Mouse (Mus musculus) intestine, postnatal 0 days (tissue): ENCODE measurements around the gene Fgg. TPM values are rescaled to one million over a fixed set of nuclear protein-coding genes. Genes with fewer than 3 reads are reported as not detected.

ENCODE experiments used
- ATAC-seq: fragments of 200-750 bp; cut with Nextera tagmentation; 2 replicates; pipeline ENCODE4 v1.8.0; 2017; ENCODE audit warnings: mild to moderate bottlenecking, moderate TSS enrichment, moderate library complexity
- H3K27ac ChIP-seq: fragments of 300-500 bp; sonication (generic); 2 replicates; pipeline ENCODE4 v1.5.1; 2014; ENCODE audit warnings: mild to moderate bottlenecking, low read depth, low read length, moderate library complexity
- H3K27me3 ChIP-seq: fragments of 300-500 bp; sonication (generic); replicated peaks from 2 replicates; pipeline ENCODE4 v1.6.1; 2014; ENCODE audit warnings: low read length, mixed read lengths; ENCODE audit not compliant: control insufficient read depth, insufficient read depth
- H3K36me3 ChIP-seq: fragments of 300-500 bp; sonication (generic); 2 replicates; pipeline ENCODE4 v1.6.1; 2014; ENCODE audit warnings: mild to moderate bottlenecking, moderate library complexity; ENCODE audit not compliant: control insufficient read depth, insufficient read depth
- H3K4me1 ChIP-seq: fragments of 300-500 bp; sonication (generic); replicated peaks from 2 replicates; pipeline ENCODE4 v1.6.1; 2014; ENCODE audit warnings: antibody characterized with exemption, low read length, mixed read lengths; ENCODE audit not compliant: control insufficient read depth, insufficient read depth
- H3K4me2 ChIP-seq: fragments of 300-500 bp; sonication (generic); replicated peaks from 2 replicates; pipeline ENCODE4 v1.6.1; 2014; ENCODE audit warnings: low read depth, mild to moderate bottlenecking, moderate library complexity
- H3K4me3 ChIP-seq: fragments of 300-500 bp; sonication (generic); 2 replicates; pipeline ENCODE4 v1.5.1; 2014; ENCODE audit warnings: low read depth, low read length
- H3K9ac ChIP-seq: fragments of 300-500 bp; sonication (generic); 2 replicates; pipeline ENCODE4 v1.6.1; 2014; ENCODE audit warnings: mild to moderate bottlenecking, low read depth, low read length
- H3K9me3 ChIP-seq: fragments of 300-500 bp; sonication (generic); 2 replicates; pipeline ENCODE4 v1.6.1; 2016; ENCODE audit warnings: mixed run types; ENCODE audit not compliant: control insufficient read depth
- CTCF ChIP-seq: sonication (generic); IDR thresholded peaks from 2 replicates; pipeline ENCODE4 v1.5.1; 2016; ENCODE audit warnings: low read depth, mild to moderate bottlenecking, control low read depth, antibody characterized with exemption, moderate library complexity
- WGBS: fragments of 180-500 bp; shearing (Covaris S2); extraction: QIAGEN DNeasy Blood & Tissue Kit; methylation state at CpG from one replicate; pipeline ENCODE4 v1.1.7; 2014; 5-methylcytosine and 5-hydroxymethylcytosine counted together
- polyA plus RNA-seq: library from polyadenylated mRNA; unstranded; fragments of >200 nt; fragmentation: Nextera tagmentation; extraction: Ambion mirVana; gene quantifications from 2 replicates; pipeline ENCODE4 v1.2.1, GENCODE M21; 2015

Gene Fgg
- polyA plus RNA-seq, 1 experiment from 2014 or later, result 1.2 TPM

DNA sequence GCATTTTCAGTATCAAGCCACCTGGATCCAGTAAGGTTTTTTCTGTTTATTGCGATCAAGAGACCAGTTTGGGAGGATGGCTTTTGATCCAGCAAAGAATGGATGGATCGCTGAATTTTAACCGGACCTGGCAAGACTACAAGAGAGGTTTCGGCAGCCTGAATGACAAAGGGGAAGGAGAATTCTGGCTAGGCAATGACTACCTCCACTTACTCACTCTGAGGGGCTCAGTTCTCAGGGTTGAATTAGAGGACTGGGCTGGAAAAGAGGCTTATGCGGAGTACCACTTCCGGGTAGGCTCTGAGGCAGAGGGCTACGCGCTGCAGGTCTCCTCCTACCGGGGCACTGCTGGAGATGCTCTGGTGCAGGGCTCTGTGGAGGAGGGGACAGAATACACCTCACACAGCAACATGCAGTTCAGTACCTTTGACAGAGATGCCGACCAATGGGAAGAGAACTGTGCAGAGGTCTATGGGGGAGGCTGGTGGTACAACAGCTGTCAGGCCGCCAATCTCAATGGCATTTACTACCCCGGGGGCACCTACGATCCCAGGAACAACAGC lies 25.3 kb downstream of the Fgg start:
- ATAC-seq, result no peak

DNA sequence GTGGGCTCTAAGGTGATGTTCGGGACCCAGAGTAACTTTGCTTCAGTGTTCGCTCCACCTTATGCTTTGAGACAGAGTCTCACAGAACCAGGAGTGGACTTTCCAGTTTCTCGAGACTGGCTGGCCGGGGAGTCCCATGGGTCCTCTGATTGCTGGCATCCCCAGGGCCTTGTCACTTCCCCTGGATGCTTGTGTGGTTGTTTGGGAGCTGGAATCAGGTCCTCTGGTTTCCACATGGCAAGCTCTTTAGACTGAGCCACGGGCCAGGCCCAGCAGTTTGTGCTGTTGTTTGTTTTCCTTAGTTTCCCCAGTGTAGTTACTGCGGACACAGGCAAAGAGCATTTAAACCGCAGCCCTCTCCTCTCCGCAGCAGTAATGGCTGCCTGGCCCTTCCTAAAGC lies 26.3 kb downstream of the Fgg start:
- TF ChIP-seq CTCF, result no peak
- ATAC-seq, result no peak
- Histone ChIP-seq H3K27me3 (no peaks in the 10 kb centered on the region), H3K27ac (no peak overlapping the region), H3K4me1 (no peaks in the 10 kb centered on the region), H3K36me3 (no peaks in the 10 kb centered on the region), H3K4me3 (no peak overlapping the region), H3K9me3 (no peaks in the 10 kb centered on the region), H3K4me2 (no peak overlapping the region), H3K9ac (no peak overlapping the region)
- 81% methylated on average over 8 of the region's 8 CpGs for WGBS

More for the DNA sequence above, 25.3 kb downstream of the Fgg start:
- Histone ChIP-seq H3K36me3 (no peaks in the 10 kb centered on the region), H3K4me1 (no peaks in the 10 kb centered on the region), H3K27me3 (no peaks in the 10 kb centered on the region), H3K4me3 (no peak overlapping the region), H3K4me2 (no peak overlapping the region), H3K27ac (no peak overlapping the region), H3K9me3 (no peaks in the 10 kb centered on the region), H3K9ac (no peak overlapping the region)
- TF ChIP-seq CTCF, result no peak
- WGBS, result 67% methylated on average over 13 of the region's 13 CpGs

DNA sequence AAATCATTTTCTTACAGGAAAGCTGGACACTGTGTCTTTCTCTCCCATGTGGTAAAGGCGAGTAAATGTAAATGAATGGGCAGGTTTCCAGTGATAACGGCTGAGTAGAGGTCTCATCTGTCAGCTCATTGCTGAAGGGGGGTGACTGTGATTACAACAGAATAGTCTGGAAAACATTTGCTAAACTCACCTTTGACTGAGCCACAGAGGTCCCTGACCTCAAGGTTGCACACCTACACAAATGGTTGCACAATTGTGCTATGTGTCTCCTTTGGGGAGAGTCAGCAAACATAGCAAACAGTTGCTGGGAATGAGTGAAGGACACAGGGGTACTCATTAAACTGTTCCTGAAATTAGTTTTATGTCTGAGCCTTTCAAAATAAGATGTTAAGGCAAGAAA lies 31.3 kb downstream of the Fgg start:
- Histone ChIP-seq H3K4me1 (0 out of 2 replicates have a peak, but pooled peaks cover 3% of the 10 kb centered on the region), H3K27ac (no peak overlapping the region), H3K36me3 (no peaks in the 10 kb centered on the region), H3K9me3 (no peaks in the 10 kb centered on the region), H3K4me2 (no peak overlapping the region), H3K9ac (no peak overlapping the region), H3K27me3 (no peaks in the 10 kb centered on the region), H3K4me3 (no peak overlapping the region)
- ATAC-seq, result peak; percentile 71
- no peak for TF ChIP-seq CTCF
- 40% methylated on average over 2 of the region's 2 CpGs for WGBS

DNA sequence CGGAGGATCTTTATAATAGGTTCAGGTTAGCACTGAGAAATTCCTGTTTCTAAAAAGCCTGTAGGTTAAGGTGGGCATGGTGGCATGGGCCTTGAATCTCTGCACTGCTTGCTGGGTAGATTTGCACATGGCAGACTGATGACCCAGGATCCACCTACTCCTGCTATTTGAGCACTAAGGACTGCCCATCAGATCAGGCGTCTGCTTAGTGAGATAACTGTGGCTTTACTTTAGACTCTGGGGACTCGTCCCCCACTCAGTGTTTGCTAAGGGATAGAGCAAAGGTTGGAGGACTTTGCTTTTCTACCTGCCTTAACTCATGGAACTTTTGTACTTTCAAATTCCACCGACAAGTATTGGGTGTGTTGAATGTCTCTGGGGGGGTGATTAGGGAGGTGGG lies 32.1 kb downstream of the Fgg start:
- H3K27ac ChIP-seq, result no peak overlapping the region
- H3K9ac ChIP-seq, result no peak overlapping the region
- H3K9me3 ChIP-seq, result no peaks in the 10 kb centered on the region
- WGBS, result 47% methylated on average over 4 of the region's 4 CpGs
- H3K4me2 ChIP-seq, result no peak overlapping the region
- H3K4me3 ChIP-seq, result no peak overlapping the region
- peak; percentile 61; the same call in 1 of the 2 replicates for ATAC-seq
- no peaks in the 10 kb centered on the region for H3K36me3 ChIP-seq
- H3K4me1 ChIP-seq, result 0 out of 2 replicates have a peak, but pooled peaks cover 3% of the 10 kb centered on the region
- TF ChIP-seq CTCF, result no peak
- no peaks in the 10 kb centered on the region for H3K27me3 ChIP-seq

DNA sequence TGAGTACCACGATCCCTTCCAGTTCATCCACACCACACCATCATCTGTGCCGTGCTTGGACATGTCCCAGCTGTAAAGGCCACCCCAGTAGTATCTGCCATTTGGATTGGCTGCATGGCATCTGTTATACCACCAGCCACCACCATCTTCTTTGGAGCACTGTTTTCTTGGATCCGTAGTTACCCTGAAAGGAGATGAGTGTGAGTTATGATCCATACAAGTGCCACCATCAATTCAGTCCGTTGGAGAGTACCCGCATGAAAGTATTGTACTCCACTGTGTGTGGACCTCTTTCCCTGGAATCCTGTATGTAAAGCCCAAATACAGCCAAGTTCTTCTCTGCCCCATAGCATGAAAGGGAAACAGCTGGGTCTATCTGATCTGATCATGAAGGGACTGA lies 34.9 kb downstream of the Fgg start:
- WGBS, result 85% methylated on average over 5 of the region's 5 CpGs
- H3K27ac ChIP-seq, result no peak overlapping the region
- H3K4me3 ChIP-seq, result no peak overlapping the region
- H3K9me3 ChIP-seq, result no peaks in the 10 kb centered on the region
- TF ChIP-seq CTCF, result no peak
- no peak overlapping the region for H3K4me2 ChIP-seq
- no peaks in the 10 kb centered on the region for H3K27me3 ChIP-seq
- no peaks in the 10 kb centered on the region for H3K36me3 ChIP-seq
- H3K9ac ChIP-seq, result no peak overlapping the region
- no peak for ATAC-seq
- H3K4me1 ChIP-seq, result 0 out of 2 replicates have a peak, but pooled peaks cover 3% of the 10 kb centered on the region

DNA sequence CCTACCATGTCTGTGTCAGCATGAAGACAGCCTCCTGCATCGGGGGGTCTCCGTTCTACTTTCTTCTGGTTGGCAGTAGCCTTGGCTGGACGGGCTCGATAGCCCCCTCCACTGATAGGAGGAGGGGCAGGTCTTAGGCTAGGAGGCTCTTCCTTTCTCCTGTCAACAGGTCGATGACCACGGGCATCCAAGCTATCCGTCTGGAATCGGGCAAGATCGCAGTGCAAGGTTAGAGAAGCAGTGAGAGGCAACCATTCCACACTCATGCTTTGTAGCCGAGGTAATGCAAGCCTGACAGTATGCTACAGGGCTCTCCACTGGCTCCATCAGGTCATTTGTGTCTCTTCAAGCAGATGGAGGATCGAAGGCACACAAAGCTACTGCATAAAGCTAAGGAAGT lies 39.1 kb downstream of the Fgg start:
- Histone ChIP-seq H3K27ac (no peak overlapping the region), H3K9me3 (no peaks in the 10 kb centered on the region), H3K4me3 (no peak overlapping the region), H3K36me3 (no peaks in the 10 kb centered on the region), H3K9ac (no peak overlapping the region), H3K27me3 (no peaks in the 10 kb centered on the region), H3K4me2 (no peak overlapping the region), H3K4me1 (no peaks in the 10 kb centered on the region)
- WGBS, result 85% methylated on average over 11 of the region's 11 CpGs
- no peak for TF ChIP-seq CTCF
- no peak for ATAC-seq

DNA sequence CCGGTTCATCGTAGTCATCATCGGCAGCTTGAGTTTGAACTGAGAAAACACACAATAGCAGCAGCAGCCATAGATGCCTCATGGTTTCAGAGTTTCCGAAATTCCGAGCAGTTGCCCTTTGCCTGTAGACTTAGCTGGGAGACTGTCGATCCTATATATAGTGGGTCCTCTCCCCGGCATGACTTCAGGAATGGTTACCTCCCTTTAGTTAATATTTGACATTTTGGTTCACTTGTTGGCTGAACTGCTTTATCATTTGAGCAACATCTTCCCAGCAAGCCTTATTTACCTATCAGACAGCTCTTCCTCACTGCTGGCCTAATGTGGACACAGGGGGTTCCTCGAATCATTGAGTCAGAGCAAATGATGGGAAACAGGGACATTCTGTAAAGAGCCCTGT lies 42.2 kb downstream of the Fgg start, which contains the start of gene Fgb:
Gene Fgb, minus strand, starts transcription at position 184 of the 400 bp plus-strand sequence.
- Histone ChIP-seq H3K9ac (no peak within 1 kb of the TSS), H3K4me3 (no peak within 1 kb of the TSS), H3K36me3 (no peaks in the 10 kb centered on the region), H3K27ac (no peak within 1 kb of the TSS), H3K4me1 (no peaks in the 10 kb centered on the region), H3K9me3 (no peaks in the 10 kb centered on the region), H3K27me3 (no peaks in the 10 kb centered on the region), H3K4me2 (peak within 1 kb of the TSS; percentile 4; the same call in 1 of the 2 replicates)
- WGBS, result 56% methylated on average over 8 of the region's 8 CpGs
- no peak for TF ChIP-seq CTCF
- ATAC-seq, result no peak
